Mouse (Mus musculus) erythroblast, embryonic 14.5 days (primary cell): Measurements from ENCODE around the gene Bnip2.

Source experiments
- GATA1 ChIP-seq: IDR thresholded peaks from 2 replicates; pipeline ENCODE4 v1.6.1; 2012; ENCODE audit warnings: low read length, inconsistent platforms, mixed read lengths
- TAL1 ChIP-seq: IDR thresholded peaks from 3 replicates; pipeline ENCODE4 v1.6.1; 2012; ENCODE audit warnings: low read length, inconsistent platforms, mixed read lengths

- TF ChIP-seq GATA1: no peak
- TF ChIP-seq TAL1: no peak
These were observed 462 bp upstream of the Bnip2 start for GRCm38 (mm10) chr9:69988706-69989302.
